Mouse (Mus musculus): ENCODE data around the gene En1.

DNA sequence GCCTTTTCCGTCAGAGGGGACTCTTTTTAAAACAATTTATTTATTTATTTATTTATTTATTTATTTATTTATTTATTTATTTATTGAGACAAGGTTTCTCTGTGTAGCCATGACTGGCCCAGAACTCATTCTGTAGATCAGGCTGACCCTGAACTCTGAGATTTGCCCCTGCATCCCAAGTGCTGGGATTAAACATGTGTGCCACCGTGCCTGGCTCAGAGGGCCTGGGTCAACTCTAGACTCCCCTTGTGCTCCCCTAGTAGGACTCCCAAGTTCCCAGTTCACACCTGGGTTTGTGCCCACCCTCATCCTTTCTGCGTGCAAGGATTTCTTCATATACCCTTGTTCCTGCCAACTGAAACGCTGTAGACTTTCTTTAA, 25.4 kb downstream of the En1 start:
- no peak for TF ChIP-seq HCFC1 (IDR thresholded peaks at IDR 0.05; ENCODE audit: borderline replicate concordance, insufficient read depth, low read length)
- no peak for TF ChIP-seq MAFK (IDR thresholded peaks at IDR 0.05; ENCODE audit: insufficient read depth, low read depth, low read length)
- no peak for TF ChIP-seq CHD2 (IDR thresholded peaks at IDR 0.05; ENCODE audit: low read depth, low read length)
